Mouse (Mus musculus) natural killer cell, adult 2 months (primary cell): ENCODE data around the gene Ispd.

Experiments
- DNase-seq, 2 experiments: peaks; one replicate each; pipeline ENCODE4 v3.0.0; 2022; ENCODE audit warnings: low spot score in 2 of 2

The Ispd gene

DNA sequence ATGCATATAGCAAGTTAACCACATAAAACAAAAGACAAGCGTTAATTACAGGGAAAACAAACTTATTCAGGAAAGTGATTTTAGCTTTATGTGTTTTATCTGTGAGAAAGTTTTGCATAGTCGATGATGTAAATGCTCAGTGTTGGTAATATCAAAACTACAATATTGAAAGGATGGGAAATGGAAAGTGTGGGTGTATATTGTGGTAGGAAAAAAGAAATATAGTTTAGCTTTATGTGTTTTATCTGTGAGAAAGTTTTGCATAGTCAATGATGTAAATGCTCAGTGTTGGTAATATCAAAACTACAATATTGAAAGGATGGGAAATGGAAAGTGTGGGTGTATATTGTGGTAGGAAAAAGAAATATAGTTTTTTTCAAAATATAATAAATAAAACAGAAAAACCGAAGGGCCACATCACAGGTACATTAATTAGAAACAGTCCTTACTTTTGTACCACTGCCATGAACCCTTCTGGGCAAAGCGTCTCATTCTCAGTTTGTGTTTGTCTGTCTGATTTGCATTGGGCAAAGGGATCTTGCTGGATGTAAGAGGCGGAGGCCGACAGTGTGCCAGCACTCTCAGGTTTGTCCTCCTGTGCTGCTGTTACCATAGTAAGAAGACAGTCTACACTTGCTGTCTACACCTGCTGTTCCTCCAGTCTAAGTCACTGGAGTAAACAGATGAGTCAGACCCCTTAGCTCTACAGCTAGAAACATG, 87.2 kb downstream of the Ispd start:
- DNase-seq, result no peak

DNA sequence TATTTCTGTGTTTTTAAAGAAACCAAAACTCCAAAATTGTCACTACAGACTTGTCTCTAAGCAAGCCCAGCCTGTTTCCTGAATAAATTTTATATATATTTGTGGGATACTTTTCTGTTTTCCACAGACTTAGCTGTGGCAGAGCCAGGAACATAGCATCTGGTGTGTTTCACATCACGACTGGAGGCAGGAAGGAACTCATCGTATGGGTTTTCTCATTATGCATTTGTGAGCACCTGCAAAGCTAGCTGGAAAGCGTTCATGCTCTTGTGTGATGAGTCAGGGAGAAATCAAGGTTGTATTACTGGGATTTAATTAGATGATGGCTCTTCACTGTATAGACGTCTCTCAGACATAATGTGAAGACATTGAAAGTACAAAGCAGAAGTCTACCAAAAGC, 90.2 kb downstream of the Ispd start:
- DNase-seq, result no peak

DNA sequence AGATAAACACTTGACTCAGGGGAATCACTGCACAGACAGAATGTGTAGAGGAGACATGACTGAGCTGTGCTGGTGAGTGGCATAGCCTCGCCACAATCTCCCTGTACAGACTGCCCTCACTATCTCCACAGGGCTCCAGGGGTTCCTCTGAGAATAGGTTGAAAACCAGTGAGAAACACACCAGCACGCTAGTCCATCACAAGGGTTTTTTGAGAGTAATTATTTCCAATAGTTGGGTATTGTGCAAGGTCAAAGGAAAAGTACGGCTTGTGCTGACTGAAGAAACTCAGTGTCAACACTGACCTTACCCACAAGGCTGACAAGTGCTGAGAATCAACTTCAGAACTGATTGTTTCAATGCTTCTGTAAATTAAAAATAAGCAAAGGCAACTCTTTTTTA, 92.9 kb downstream of the Ispd start:
- no peak for DNase-seq

DNA sequence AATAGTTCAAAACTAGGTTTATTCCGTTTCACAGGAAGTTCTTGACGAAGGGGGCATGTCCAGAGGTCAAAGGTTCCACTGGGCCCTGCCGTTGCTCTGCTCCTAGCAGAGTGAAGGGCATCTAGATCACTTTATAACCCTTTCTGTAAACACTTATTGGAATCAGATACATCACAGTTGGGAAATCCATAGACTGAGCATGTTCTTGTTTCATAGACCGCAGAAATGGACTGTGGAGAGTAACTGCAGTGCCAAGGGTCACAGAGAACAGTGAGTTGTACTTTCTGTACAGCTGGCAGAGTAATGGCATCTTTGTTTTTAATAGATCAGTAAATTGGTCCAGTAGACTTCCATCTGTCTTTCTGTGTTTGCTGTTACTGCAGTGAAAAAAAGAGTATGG, 94.0 kb downstream of the Ispd start:
- DNase-seq, result no peak

DNA sequence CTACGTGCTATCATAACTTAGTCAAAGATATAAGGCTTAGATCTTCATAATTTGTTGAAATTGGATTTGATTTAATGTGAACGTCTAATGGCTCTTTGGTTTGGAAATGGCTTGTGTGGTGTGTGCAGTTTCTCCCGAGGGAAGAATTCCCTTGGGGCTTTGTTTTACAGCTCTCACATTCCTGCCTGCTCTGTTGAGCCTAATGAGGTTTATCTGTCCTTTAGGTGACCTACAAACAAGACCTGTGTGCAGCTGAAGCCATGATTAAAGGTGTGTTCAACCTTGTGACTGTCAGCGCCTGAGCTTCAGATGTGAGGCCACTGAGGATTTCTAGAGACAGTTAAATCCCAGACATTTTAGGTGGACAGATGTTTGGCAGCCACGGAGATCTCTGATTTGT, 95.2 kb downstream of the Ispd start:
- no peak for DNase-seq

DNA sequence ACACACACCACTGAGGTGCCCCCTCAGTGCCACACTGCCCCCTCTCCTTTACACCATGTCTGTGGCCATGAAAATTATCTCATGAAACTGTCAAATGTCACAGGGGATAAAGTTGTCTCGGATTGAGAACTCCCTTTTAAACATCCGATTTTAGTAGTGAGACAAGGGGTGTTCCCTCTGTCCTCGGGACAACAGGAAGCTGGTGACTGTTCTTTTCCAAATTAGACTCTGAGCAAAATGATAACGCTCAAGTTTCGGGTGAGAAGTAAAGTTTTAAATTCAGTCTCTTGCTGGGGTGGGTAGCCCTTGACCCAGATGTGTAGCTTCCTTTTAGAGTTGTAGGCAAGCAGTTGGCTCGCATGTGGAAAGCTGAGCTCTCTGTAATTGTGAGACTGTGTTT, 96.3 kb downstream of the Ispd start:
- DNase-seq, result no peak

DNA sequence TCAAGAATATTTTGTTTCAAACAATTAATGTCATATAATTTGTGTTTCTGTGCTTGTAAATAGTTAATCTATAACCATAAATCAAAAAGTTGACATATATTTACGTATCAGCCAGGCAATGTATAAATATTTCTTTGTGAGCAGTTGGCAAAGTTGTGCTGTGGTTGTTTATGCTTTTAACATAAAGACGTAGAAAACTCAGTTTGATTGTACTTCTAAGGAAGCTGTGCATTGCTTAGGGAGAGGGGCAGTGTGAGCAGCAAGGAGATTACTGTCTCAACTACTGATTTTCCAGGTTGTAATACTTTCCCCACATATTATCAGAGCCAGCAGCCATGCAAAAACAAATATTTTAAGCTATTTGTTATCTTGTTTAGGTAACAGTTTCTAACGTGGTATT, 96.7 kb downstream of the Ispd start:
- DNase-seq, result no peak

DNA sequence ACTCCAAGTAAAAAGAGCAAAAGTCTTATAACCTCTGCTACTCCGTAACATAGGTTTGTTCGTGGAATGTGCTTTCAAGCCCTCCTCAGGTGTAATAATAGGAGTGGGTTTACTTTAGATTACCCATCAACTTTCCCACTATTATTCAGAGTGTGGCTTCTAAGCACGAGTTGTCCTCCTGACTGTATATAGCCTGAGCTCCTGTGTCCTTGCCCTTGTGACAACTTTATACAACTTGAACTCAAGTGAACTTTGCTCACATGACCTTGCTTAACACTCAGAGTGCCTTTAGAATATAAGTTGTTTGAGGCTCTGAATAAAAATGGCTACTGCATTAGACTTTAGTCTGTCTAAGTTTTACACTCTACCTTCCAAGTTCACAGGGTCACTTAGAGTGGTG, 100.5 kb downstream of the Ispd start:
- no peak for DNase-seq

DNA sequence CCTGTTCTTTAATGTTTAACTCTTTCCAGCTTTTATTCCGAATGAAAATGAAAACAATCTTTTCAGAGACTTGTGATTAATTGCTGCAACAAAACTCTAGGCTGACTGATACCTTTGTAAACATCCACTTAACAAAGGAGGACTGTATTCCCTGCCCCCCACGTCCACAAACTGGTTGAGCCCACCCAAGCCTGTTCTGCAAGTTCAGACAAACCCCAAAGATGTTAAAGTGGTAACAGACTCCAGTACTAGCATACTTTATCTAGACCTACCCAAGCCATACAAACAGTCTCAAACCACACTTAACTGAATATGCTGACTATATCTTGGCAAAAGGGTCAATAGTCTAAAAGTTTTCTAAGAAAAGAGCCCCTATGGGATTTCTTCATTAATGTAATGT, 102.1 kb downstream of the Ispd start:
- no peak for DNase-seq

DNA sequence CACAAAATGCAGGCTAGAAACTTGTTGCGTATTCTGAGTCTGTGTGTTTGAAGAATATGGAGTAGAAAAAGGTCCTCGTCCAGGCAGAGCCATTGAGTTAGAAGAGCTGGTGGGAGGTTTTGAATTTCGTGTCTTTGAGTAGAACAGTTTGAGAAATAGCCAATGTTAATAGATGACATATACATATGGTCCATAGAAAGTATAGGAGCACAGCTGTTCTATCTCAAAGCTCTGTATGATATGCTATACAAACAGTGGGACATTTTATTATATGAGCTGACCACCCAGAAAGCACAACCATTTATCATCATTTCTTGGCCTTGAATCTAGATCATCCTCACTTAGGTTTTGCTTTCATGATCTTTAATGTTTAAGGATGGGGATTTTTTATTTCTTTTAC, 116.3 kb downstream of the Ispd start:
- DNase-seq, result no peak

DNA sequence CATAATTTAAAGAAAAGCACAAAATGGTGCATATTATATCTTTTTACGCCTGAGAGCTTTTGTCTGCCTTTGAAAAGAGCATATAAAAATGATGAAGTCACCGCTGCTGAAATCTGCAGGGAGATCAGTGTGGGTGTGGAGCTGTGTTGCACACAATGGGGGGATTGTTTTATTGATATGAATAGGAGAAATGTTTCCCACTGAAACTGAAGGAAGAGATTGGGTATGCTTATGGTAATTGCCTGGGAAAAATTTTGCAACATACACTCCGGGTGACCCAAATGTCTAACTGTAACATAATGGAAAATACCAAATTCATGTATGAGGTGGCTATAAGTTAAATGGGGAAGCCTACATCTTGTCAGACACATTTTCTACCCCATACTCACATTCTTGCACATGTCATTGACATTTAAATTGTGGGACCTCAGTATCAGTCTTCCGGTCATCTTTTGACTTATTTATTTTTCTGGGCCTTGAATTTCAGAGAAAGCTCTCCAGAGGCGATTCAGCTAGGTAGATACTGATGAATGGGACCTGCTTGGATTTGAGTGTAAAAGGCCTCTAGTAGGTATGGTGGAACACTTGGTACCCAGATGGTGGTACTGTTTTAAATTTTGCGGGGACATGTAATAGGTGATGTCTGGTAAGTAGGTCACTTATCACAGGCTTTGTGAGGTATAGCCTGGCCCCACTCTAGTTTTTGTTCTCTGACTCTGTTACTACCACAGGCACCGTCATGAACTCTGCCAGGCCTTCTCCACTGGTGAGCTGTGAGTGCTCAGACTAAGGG, 126.1 kb downstream of the Ispd start:
- DNase-seq, result no peak

DNA sequence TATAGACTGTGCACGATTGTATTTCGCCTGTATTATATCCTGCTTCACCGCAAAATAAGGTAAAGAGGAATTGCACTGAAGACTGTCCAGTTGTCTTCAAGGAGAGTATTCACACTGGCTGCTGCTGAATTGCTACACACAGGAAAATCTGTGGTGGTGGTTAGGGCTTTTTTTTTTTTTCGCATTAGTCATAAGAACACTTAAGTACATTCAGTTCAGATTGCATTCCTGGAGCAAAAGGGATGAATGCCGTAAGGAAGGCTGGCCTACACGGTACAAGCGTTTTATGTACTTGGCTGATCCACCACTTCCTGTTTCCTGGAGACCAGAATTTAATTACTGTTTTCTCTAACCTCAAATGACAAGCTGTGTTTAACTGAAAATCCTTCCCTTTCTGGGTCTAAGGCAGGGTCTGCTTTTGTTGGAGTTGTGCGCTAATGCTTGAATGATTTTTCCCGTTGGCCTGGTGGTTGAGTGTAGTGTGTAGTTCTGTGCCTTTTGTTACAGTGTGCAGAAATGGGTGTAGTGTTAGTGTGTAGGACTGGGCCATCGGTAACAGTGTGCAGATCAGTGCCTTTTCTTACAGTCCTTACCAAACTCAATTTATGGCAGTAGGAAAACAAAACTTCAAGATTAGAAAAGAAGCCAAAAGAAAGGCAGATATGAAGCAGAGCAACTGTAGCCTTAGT, 128.8 kb downstream of the Ispd start:
- DNase-seq, result no peak

DNA sequence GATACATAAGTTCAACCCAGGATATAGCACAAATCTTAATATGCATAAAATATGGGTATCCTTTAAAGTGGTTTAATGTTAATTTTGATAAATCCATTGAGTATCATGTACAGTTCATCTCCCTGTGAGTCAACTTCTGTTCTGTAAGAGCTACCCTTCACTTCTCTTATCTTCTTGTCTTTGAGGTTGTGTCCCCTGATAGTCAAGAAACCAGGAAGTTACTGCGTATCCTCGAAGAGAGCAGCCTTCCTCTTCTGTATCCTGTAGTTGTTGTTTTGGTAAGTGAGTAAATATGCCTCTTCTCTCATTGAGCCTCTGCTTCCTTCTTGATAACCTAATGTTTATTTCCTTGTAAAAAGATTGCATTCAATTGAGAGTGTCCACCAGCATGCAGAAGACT, 140.5 kb downstream of the Ispd start:
- DNase-seq, result no peak

DNA sequence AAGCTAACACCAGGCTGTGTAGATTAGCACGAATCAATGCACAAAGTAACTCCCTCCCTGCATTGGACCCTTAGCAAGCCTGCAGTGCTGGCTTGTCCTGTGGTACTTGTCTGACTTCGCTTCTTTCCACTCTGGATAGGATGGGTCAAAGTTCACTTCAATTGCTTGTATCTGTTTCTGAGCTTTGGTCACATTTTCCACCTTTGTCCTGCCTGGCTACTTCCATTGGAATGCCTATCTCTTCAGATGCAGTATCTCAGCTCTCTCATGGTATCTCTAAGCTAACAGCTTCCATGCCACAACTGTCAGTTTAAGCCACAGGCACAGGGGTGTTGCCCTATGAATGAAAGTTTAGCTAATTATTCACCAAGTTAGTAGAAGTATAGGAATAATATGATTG, 142.3 kb downstream of the Ispd start:
- no peak for DNase-seq

DNA sequence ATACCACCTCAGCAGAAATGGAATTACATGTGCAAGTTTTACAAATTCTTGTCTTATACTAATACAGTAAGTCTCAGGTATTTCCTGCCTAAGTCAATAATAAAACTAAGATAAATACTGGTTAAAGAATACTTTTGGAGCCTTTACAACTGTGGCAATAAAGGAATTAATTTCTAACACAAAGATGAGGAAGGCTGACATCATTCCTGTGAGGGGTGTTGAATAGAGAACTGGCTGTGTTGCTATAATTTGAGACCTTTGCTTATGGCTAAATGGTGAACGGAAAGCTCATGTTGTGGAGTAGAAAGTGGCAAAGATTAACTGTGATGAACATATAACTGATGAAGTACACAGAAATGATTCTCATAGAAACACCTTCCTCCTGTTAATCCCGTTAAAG, 149.7 kb downstream of the Ispd start:
- no peak for DNase-seq

DNA sequence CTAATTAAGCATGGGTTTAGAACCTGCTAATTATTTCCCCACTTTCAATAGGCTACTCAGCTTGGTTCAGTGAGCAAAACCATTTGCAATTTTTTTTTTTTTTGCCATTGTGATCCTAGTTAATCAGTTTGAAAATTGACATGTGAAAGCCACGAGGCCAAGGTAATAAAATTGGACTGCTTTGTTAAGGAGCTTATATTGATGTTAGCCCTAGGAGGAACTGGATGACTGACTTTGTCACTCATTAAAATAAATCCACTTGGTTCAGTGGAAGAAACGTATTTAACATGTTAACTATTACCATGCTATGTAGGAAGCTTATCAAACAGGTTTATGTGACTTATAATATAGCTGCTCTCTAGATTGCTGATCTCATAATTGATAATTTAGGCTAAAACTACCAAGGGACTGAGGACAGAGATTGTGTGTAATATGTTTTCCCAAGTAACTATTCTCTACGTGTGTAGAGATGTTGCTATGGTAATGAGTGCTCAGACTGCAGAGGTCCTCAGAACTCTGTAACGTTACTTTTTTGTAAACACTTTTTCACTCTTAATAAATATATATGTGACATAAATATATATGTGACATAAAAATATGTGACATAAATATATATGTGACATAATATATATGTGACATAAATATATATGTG, 150.3 kb downstream of the Ispd start:
- no peak for DNase-seq

DNA sequence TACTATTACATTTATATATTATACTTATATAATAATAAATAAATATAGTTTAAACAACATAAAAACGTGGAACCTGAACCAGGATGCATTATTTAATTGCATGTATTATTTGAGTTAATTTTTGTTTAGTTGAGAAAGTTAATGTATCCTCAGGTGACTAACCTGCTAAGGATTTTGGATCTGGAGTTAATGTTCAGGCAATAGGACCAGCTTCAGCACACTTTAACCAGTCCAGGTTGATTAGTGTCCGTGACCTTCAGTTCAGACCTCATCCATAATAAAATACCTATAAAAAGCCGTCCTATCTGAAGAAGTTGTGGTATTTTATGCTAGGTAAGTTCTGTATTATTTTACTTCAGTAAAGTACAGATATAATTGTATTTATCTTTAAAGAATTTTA, 151.3 kb downstream of the Ispd start:
- no peak for DNase-seq

DNA sequence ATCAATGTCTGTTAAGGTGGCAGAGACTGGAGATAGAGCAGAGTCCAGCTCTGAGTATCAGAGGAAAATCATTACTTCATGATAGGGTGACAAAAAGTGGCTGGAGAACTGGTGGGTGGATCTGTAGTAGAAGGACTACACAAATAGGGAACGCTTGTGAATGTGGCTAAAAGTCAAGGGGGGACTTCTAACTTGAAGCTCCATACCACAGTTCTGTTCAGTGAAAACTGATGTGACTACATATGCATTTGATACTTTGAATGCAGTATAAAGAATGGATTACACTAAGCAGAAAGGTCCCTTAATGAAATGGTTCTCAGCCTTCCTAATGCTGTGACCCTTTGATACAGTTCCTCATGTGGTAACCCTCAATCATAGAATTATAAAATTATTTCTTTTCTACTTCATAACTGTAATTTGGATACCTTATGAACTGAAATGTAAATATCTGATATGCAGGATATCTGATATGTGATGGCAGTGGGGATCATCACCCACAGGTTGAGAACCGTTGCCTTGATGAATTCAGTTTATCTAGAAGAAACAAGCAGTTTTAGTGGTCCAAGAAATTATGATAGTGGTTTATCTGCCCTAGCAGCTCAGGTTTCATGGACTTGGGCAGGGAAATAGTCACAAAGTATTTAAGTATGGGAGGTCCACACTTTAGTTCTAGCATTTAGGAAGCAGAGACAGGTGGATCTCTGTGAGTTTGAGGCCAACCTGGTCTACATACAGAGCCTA, 152.1 kb downstream of the Ispd start:
- no peak for DNase-seq

DNA sequence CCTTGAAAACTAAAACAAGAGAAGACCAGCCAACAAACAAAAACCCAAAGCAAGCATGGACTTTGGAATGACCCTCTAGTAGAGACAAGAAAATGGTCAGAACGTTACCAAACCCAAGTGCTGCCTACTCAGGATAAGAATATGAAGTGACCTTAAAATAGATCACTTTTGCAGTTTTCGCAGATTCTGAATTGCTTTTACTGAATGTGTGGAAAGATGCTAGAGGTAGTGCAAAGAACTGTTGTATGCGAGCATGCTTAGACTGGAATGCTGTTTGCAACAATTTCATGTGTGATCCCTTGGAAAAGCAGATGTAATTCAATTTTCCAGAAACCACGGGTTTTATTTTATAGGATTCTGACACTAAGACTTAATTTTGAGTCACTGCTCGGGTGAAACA, 153.3 kb downstream of the Ispd start:
- DNase-seq, result no peak

DNA sequence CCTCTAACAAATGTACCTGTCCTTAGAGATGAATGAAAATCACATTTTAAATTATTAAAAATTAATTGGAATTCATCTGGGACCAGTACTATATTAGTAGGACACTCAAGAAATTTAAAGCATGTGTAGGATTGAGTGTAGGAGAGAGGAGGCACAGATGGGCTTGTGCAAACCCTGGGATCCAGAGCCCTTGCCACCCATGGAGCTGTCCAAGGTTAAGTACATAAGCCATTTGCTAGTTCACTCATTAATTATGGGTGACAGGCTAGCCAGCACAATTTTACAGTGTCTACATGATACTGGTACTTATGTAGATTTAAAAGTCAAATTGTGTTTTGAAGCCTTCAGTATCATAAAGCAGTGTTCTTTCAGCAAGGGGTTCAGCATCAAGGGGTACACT, 164.1 kb downstream of the Ispd start:
- DNase-seq, result no peak

DNA sequence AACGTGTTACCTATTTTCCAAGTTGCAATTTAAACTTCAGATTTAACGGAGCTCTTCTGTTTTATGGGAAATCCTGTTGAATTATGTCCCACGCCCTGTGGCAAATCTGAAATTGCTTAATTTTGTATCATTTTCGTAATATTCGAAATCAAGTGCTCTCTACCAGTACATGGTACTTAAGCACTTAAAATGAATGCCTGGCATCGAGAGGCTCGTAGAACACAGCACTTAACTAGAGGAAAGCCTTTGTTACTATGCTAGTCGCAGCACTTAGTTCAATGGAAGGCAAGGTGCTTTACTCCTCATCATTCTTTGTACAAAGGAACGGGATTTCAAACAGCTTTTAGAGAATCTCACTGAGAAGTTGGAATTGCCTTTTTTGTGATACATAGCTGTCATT, 168.2 kb downstream of the Ispd start:
- no peak for DNase-seq

DNA sequence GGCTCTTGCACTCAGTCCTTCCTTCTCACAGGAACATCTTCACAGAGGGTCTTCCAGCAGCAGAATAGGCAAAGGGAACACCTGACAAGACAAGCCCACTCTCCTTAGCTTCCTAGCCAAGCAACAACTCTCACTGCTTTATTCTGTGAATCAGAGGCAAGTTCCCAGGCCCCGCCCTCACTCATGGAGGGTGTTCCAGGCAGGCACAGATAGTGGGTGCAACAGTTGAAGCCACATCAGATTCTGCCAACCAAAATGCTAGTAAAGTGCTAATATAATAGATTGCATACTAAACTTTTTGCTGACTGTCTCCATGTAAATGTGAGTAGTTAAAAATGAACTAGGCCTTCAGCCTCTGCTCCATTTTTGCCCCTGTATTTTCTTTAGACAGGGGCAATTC, 173.4 kb downstream of the Ispd start:
- no peak for DNase-seq
